Mouse (Mus musculus) gastrocnemius, postnatal 10 days (tissue): ENCODE measurements around the gene Gnas. TPM values are rescaled to one million over a fixed set of nuclear protein-coding genes. Genes with fewer than 3 reads are reported as not detected.

Experiments
- DNase-seq: peaks from one replicate; pipeline ENCODE4 v3.0.0; 2021; ENCODE audit warnings: mixed read lengths
- microRNA-seq, 2 experiments: library from miRNA; unstranded; fragments of <30 nt; microRNA quantifications; one replicate each; pipeline ENCODE4 v1.2.0; 2021
- total RNA-seq, 2 experiments: library from RNA; stranded (reverse); gene quantifications; 2 replicates each; pipeline ENCODE4 v1.2.3; 2021

Gnas gene
- total RNA-seq, 2 experiments from 2014 or later = 2,149 to 2,299 TPM

DNA sequence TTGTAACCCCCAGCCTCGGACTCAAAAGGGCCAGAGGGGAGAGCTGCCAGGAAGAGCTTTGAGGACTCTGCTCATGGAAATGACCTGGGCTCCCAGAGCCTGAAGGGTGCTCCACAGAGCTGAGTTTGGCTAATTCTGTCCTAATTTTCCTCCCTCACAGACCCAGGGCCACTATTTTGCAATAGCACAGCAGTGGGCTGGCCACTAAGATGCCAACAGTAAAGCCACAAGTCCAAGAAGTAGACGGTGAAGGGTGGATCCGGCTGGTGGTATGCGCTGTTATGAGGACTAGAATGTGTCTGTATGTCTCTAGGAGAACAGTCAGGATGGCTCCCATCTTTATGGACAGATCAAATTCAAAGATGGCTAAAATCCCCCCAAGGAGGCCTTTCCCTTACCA is 74.4 kb downstream of the Gnas start:
- DNase-seq = no peak

- DNase-seq = no peak
These were observed 75.5 kb downstream of the Gnas start for GRCm38 (mm10) chr2:174359656-174360055.

- DNase-seq = no peak
These were observed 82.5 kb downstream of the Gnas start for GRCm38 (mm10) chr2:174366571-174366970.

- DNase-seq = no peak
These were observed 96.9 kb downstream of the Gnas start for GRCm38 (mm10) chr2:174381021-174381420.

- no peak for DNase-seq
These were observed 107.8 kb downstream of the Gnas start for GRCm38 (mm10) chr2:174391936-174392335.

GRCm38 (mm10) chr2:174392554-174392953 is 108.4 kb downstream of the Gnas start:
- DNase-seq = no peak

DNA sequence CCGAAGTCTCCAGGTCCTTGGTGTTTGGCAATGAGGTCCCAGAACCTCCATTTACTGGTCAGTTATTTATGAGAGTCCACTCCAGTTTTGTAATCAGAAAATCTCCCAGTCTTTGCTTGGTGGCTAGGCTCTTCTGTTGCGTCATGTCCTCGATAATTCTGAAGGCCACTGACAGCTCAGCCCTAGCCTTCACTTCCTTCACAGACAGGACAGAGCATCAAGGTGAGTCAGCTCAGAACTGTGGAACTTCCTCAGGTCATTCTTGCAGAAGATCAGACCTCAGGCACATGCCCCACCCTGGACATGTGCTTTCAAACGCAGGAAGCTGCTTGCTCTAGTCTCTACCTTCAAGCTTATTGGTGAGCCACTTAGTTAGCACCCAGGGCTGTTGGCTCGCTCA is 109.3 kb downstream of the Gnas start:
- DNase-seq = no peak

Small RNA genes lying within 50 kb of the gene (microRNA-seq; reads per million reads assigned to microRNA genes)
- gene Gm27591 (0 reads per million in 2 experiments), gene Mir296 (499 to 524 reads per million in 2 experiments), gene Mir298 (578 to 2,320 reads per million in 2 experiments)

Other genes starting within 250 kb of the Gnas start
- 10 to 100 TPM; 24.2 to 32.2 TPM for gene Stx16, start 208.0 kb upstream of the Gnas start, total RNA-seq
- 10 to 100 TPM; 65.4 to 71.4 TPM for gene Npepl1, start 174.0 kb upstream of the Gnas start, total RNA-seq
- 1 to 10 TPM; 3.5 to 4.2 TPM for gene Gm20721, start 62.4 kb downstream of the Gnas start, total RNA-seq
- 10 to 100 TPM; 37.3 to 39.1 TPM for gene Nelfcd, start 131.5 kb downstream of the Gnas start, total RNA-seq
- 10 to 100 TPM; 50.7 to 73.8 TPM for gene Ctsz, start 154.7 kb downstream of the Gnas start, total RNA-seq
- gene Tubb1, start 166.4 kb downstream of the Gnas start, total RNA-seq = under 1 TPM in 1 of 2 experiments, not detected in 1; 0.43 TPM
- 1,000 to 10,000 TPM in 1 of 2 experiments, 100 to 1,000 TPM in 1; 862 to 1,143 TPM for gene Atp5e, start 179.8 kb downstream of the Gnas start, total RNA-seq
- gene Prelid3b, start 188.8 kb downstream of the Gnas start, total RNA-seq = 10 to 100 TPM; 55.8 to 56.1 TPM